Mouse (Mus musculus): ENCODE measurements around the gene Gm43064.
"Not testable (repeated sequence)": the region's sequence is repeated elsewhere in the genome, so short reads cannot be mapped to it uniquely, and the experiment has no call there.

Gene Gm43064

GRCm38 (mm10) chr3:103808891-103809798, at the start of gene Gm43064, which contains the start of the genes Dclre1b and Ap4b1:
Gene Gm43064 (plus strand): TSS chr3:103809573.
Gene Dclre1b (minus strand): TSS chr3:103809444.
Gene Ap4b1 (plus strand): TSS chr3:103809520.
- DNase-seq (ENCODE audit: low spot score), result peak; percentile 91

- DNase-seq (ENCODE audit: low spot score), result no peak
Observed at GRCm38 (mm10) chr3:103766789-103767188, 42.6 kb upstream of the Gm43064 start.

- no peak for DNase-seq (ENCODE audit: low spot score)
Observed at GRCm38 (mm10) chr3:103771531-103772130, 37.7 kb upstream of the Gm43064 start.

GRCm38 (mm10) chr3:103772846-103773245, 36.5 kb upstream of the Gm43064 start:
- DNase-seq (ENCODE audit: low spot score), result no peak

- no peak for DNase-seq (ENCODE audit: low spot score)
Observed at GRCm38 (mm10) chr3:103773508-103773907, 35.9 kb upstream of the Gm43064 start.

GRCm38 (mm10) chr3:103774009-103774408, 35.4 kb upstream of the Gm43064 start:
- DNase-seq (ENCODE audit: low spot score), result no peak

- no peak for DNase-seq (ENCODE audit: low spot score)
Observed at GRCm38 (mm10) chr3:103777940-103778339, 31.4 kb upstream of the Gm43064 start.

- DNase-seq (ENCODE audit: low spot score), result no peak
Observed at GRCm38 (mm10) chr3:103778660-103779059, 30.7 kb upstream of the Gm43064 start.

GRCm38 (mm10) chr3:103779183-103779582, 30.2 kb upstream of the Gm43064 start:
- no peak for DNase-seq (ENCODE audit: low spot score)

- DNase-seq (ENCODE audit: low spot score), result no peak
Observed at GRCm38 (mm10) chr3:103780271-103780670, 29.1 kb upstream of the Gm43064 start.

GRCm38 (mm10) chr3:103780777-103781176, 28.6 kb upstream of the Gm43064 start:
- DNase-seq (ENCODE audit: low spot score), result no peak

- DNase-seq (ENCODE audit: low spot score), result no peak
Observed at GRCm38 (mm10) chr3:103782844-103783609, 26.3 kb upstream of the Gm43064 start.

- no peak for DNase-seq (ENCODE audit: low spot score)
Observed at GRCm38 (mm10) chr3:103787225-103787624, 22.1 kb upstream of the Gm43064 start.

- DNase-seq (ENCODE audit: low spot score), result no peak
Observed at GRCm38 (mm10) chr3:103789096-103789495, 20.3 kb upstream of the Gm43064 start.

GRCm38 (mm10) chr3:103789891-103790345, 19.5 kb upstream of the Gm43064 start:
- no peak for DNase-seq (ENCODE audit: low spot score)

- peak; percentile 67 for DNase-seq (ENCODE audit: low spot score)
Observed at GRCm38 (mm10) chr3:103790346-103791145, 18.8 kb upstream of the Gm43064 start.

- DNase-seq (ENCODE audit: low spot score), result peak; percentile 92
Observed at GRCm38 (mm10) chr3:103791230-103792110, 17.9 kb upstream of the Gm43064 start, which contains the start of gene Hipk1. Gene Hipk1 (minus strand): TSS chr3:103791563.

GRCm38 (mm10) chr3:103792111-103792406, 17.3 kb upstream of the Gm43064 start:
- DNase-seq (ENCODE audit: low spot score), result not testable (repeated sequence)

GRCm38 (mm10) chr3:103792566-103792965, 16.8 kb upstream of the Gm43064 start:
- no peak for DNase-seq (ENCODE audit: low spot score)

- DNase-seq (ENCODE audit: low spot score), result no peak
Observed at GRCm38 (mm10) chr3:103796389-103796788, 13.0 kb upstream of the Gm43064 start.

Data from testis, postnatal 14 days (tissue).